Mouse (Mus musculus): ENCODE results near the gene Inf2. TPM values are rescaled to one million over a fixed set of nuclear protein-coding genes. Genes with fewer than 3 reads are reported as not detected.

The Inf2 gene
- polyA plus RNA-seq, 1 experiment = 118 TPM

DNA sequence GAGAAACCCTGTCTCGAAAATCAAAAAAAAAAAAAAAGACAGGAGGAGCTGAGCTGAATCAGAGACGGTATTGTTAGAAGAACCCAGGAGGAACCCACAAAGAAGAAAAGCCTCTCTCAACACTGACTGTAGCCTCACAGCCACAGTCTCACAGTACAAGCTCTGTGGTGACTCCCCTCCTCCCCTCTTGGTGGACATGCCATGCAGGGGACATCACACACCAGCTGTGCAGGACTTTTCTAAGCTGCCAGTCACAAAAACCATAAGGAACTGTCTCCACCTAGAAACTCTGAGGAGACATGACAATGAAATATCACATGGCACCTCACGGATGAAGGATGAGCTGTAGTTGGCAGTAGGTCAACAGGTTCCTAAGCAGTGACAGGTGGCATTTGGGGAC lies 27.4 kb upstream of the Inf2 start:
- Histone ChIP-seq H3K4me3 (ENCODE audit: insufficient read depth, poor library complexity, severe bottlenecking) (no peak overlapping the region), H3K27me3 (ENCODE audit: control insufficient read depth, insufficient read depth, insufficient read length) (no peaks in the 10 kb centered on the region), H3K36me3 (ENCODE audit: control insufficient read depth, insufficient read depth) (no peaks in the 10 kb centered on the region), H3K79me2 (ENCODE audit: control insufficient read depth, insufficient read depth) (no peaks in the 10 kb centered on the region), H3ac (ENCODE audit: control insufficient read depth, insufficient read length, low read depth) (no peak overlapping the region), H3K79me3 (ENCODE audit: low read depth) (no peaks in the 10 kb centered on the region)
- no peak for TF ChIP-seq FOSL1 (IDR thresholded peaks at IDR 0.05; ENCODE audit: insufficient read depth, low read length, poor library complexity, severe bottlenecking)

DNA sequence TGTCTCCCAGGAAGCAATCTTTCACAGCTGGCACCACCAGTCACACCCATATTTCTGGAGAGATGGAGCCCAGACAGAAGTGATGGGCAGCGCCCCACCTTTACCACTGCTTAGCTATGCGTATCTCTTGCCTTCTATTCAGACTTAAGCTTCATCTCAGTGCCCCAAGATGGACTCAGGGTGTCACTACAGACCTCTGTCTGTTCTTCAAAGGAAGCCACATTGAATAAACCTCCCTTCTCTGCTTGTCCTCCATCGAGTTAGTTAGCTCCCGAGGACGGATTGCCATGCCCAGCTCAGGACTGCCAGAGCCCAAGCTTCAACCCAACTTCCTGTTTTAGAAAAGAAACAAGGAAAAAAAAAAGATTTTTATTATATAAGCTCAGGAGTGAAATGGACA lies 26.1 kb upstream of the Inf2 start:
- Histone ChIP-seq H3K36me3 (ENCODE audit: control insufficient read depth, insufficient read depth) (no peaks in the 10 kb centered on the region), H3K79me3 (ENCODE audit: low read depth) (no peaks in the 10 kb centered on the region), H3K79me2 (ENCODE audit: control insufficient read depth, insufficient read depth) (no peaks in the 10 kb centered on the region), H3ac (ENCODE audit: control insufficient read depth, insufficient read length, low read depth) (no peak overlapping the region), H3K27me3 (ENCODE audit: control insufficient read depth, insufficient read depth, insufficient read length) (no peaks in the 10 kb centered on the region), H3K4me3 (ENCODE audit: insufficient read depth, poor library complexity, severe bottlenecking) (no peak overlapping the region)
- no peak for TF ChIP-seq MYOG (IDR thresholded peaks at IDR 0.05; ENCODE audit: control insufficient read depth, extremely low read depth, insufficient read length)
- no peak for TF ChIP-seq FOSL1 (IDR thresholded peaks at IDR 0.05; ENCODE audit: insufficient read depth, low read length, poor library complexity, severe bottlenecking)
- no peak for TF ChIP-seq CEBPB (IDR thresholded peaks at IDR 0.05; ENCODE audit: low read depth)
- TF ChIP-seq USF1 (IDR thresholded peaks at IDR 0.05; ENCODE audit: low read depth) = no peak
- TF ChIP-seq MAX (IDR thresholded peaks at IDR 0.05) = no peak

DNA sequence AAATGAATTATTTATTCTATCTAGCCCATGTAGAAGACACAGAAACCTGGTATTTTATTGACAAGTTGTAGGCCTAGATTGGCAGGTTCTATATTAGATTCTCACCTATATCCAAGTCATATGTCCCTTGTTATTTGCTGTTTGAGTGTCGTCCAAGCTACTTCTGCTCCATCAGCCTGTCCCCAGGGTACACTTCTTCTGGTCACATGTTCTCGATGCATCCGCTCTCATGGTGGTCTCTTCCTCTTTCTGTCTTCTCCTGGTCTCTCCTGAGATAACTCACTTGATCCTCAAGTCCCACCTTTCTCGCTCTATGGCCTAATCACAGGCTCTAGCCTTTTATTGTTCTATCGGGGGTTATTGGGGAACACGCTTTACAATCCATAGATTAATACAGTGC lies 25.6 kb upstream of the Inf2 start:
- no peaks in the 10 kb centered on the region for H3K79me2 ChIP-seq (ENCODE audit: control insufficient read depth, insufficient read depth)
- no peaks in the 10 kb centered on the region for H3K27me3 ChIP-seq (ENCODE audit: control insufficient read depth, insufficient read depth, insufficient read length)
- H3K4me3 ChIP-seq (ENCODE audit: insufficient read depth, poor library complexity, severe bottlenecking) = no peak overlapping the region
- no peak overlapping the region for H3ac ChIP-seq (ENCODE audit: control insufficient read depth, insufficient read length, low read depth)
- no peaks in the 10 kb centered on the region for H3K79me3 ChIP-seq (ENCODE audit: low read depth)
- TF ChIP-seq CEBPB (IDR thresholded peaks at IDR 0.05; ENCODE audit: low read depth) (no peak), FOSL1 (IDR thresholded peaks at IDR 0.05; ENCODE audit: insufficient read depth, low read length, poor library complexity, severe bottlenecking) (no peak), USF1 (IDR thresholded peaks at IDR 0.05; ENCODE audit: low read depth) (no peak), CTCF (IDR thresholded peaks at IDR 0.05; ENCODE audit: control insufficient read depth, insufficient read depth, insufficient read length) (no peak), MAX (IDR thresholded peaks at IDR 0.05) (no peak), MYOD1 (IDR thresholded peaks at IDR 0.05; ENCODE audit: control insufficient read depth, insufficient read length, low read depth) (no peak), MYOG (IDR thresholded peaks at IDR 0.05; ENCODE audit: control insufficient read depth, extremely low read depth, insufficient read length) (no peak)
- H3K36me3 ChIP-seq (ENCODE audit: control insufficient read depth, insufficient read depth) = no peaks in the 10 kb centered on the region

DNA sequence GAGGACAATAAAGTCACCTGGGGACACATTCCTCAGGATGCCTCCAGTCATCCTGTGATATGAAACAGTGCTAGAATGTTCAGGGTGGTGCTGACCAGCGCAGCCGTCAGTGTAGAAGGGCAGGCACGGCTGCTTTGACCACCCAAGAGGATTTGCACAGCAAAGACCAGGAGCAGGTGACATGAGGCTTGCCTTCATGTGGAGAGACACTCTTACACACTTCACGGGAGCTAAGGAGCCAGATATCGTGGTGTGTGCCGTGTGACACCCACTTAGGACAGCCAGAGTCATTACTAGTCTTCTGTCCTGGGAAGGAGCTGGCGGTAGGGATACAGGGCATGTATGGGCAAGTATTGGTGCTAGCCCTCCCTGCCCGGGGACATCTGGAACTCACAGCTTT lies 18.4 kb upstream of the Inf2 start:
- H3K79me2 ChIP-seq (ENCODE audit: control insufficient read depth, insufficient read depth) = no peaks in the 10 kb centered on the region
- H3K4me3 ChIP-seq (ENCODE audit: insufficient read depth, poor library complexity, severe bottlenecking) = no peak overlapping the region
- TF ChIP-seq CEBPB (IDR thresholded peaks at IDR 0.05; ENCODE audit: low read depth) (no peak), MYOD1 (IDR thresholded peaks at IDR 0.05; ENCODE audit: control insufficient read depth, insufficient read length, low read depth) (no peak), FOSL1 (IDR thresholded peaks at IDR 0.05; ENCODE audit: insufficient read depth, low read length, poor library complexity, severe bottlenecking) (no peak), MAX (IDR thresholded peaks at IDR 0.05) (no peak), MYOG (IDR thresholded peaks at IDR 0.05; ENCODE audit: control insufficient read depth, extremely low read depth, insufficient read length) (no peak), CTCF (IDR thresholded peaks at IDR 0.05; ENCODE audit: control insufficient read depth, insufficient read depth, insufficient read length) (no peak), USF1 (IDR thresholded peaks at IDR 0.05; ENCODE audit: low read depth) (no peak)
- H3K36me3 ChIP-seq (ENCODE audit: control insufficient read depth, insufficient read depth) = no peaks in the 10 kb centered on the region
- no peak overlapping the region for H3ac ChIP-seq (ENCODE audit: control insufficient read depth, insufficient read length, low read depth)
- H3K27me3 ChIP-seq (ENCODE audit: control insufficient read depth, insufficient read depth, insufficient read length) = no peaks in the 10 kb centered on the region
- no peaks in the 10 kb centered on the region for H3K79me3 ChIP-seq (ENCODE audit: low read depth)

DNA sequence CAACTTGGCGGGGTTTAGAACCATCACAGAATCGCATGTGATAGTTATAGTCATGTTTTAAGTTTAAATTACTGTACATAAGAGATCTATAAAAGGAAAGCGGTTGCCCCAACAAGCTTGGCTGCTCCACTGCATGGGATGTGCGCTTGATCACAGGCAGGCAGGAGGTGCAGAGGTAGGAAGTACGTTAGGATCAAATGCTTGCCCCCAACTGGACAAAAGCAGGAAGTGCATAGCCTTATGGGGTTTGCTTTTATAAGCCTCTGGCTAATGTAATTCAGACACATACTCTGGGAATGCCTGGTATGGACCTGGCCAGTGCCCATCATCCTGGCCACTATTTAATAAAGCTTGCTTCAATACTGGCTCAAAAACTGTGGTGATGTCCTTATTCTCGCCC lies 17.5 kb upstream of the Inf2 start:
- Histone ChIP-seq H3K4me3 (ENCODE audit: insufficient read depth, poor library complexity, severe bottlenecking) (no peak overlapping the region), H3ac (ENCODE audit: control insufficient read depth, insufficient read length, low read depth) (no peak overlapping the region), H3K36me3 (ENCODE audit: control insufficient read depth, insufficient read depth) (no peaks in the 10 kb centered on the region), H3K79me2 (ENCODE audit: control insufficient read depth, insufficient read depth) (no peaks in the 10 kb centered on the region), H3K27me3 (ENCODE audit: control insufficient read depth, insufficient read depth, insufficient read length) (no peaks in the 10 kb centered on the region), H3K79me3 (ENCODE audit: low read depth) (no peaks in the 10 kb centered on the region)
- TF ChIP-seq CTCF (IDR thresholded peaks at IDR 0.05; ENCODE audit: control insufficient read depth, insufficient read depth, insufficient read length) = no peak
- TF ChIP-seq FOSL1 (IDR thresholded peaks at IDR 0.05; ENCODE audit: insufficient read depth, low read length, poor library complexity, severe bottlenecking) = no peak
- no peak for TF ChIP-seq MYOG (IDR thresholded peaks at IDR 0.05; ENCODE audit: control insufficient read depth, extremely low read depth, insufficient read length)
- TF ChIP-seq CEBPB (IDR thresholded peaks at IDR 0.05; ENCODE audit: low read depth) = no peak
- no peak for TF ChIP-seq MAX (IDR thresholded peaks at IDR 0.05)
- no peak for TF ChIP-seq USF1 (IDR thresholded peaks at IDR 0.05; ENCODE audit: low read depth)
- TF ChIP-seq MYOD1 (IDR thresholded peaks at IDR 0.05; ENCODE audit: control insufficient read depth, insufficient read length, low read depth) = no peak

DNA sequence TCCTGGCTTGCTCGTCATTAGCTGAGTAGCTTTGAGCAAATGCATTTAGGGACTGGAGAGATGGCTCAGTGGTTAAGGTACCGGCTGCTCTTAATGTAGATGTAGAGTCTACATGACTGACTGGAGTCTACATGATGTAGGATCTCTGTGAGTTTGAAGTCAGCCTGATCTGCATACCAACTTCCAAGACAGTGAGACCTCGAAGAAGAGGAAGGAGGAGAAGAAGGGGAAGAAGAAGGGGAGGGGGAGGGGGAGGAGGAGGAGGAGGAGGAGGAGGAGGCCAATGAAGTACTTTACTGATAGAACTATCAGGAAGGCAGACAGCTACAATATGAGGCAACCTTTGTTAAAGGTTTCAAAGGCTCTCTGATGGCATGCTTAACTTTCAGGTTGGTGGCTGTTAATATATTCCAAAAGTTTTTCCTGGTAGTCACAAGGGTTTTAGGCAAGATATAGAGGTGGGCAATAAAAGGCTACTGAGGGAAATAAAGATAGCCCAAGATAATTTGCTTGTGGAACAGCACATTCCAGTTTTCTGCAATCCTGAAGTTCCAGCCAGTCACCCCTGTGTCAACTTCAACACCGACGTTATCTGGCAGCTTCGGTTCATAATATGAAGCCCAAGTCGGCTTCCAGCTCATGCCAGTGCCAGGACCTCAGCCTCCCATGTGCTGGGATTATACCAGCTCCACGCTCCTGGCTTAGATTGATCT lies 13.2 kb upstream of the Inf2 start:
- Histone ChIP-seq H3K79me2 (ENCODE audit: control insufficient read depth, insufficient read depth) (no peaks in the 10 kb centered on the region), H3K27me3 (ENCODE audit: control insufficient read depth, insufficient read depth, insufficient read length) (no peaks in the 10 kb centered on the region), H3ac (ENCODE audit: control insufficient read depth, insufficient read length, low read depth) (no peak overlapping the region), H3K36me3 (ENCODE audit: control insufficient read depth, insufficient read depth) (no peaks in the 10 kb centered on the region), H3K4me3 (ENCODE audit: insufficient read depth, poor library complexity, severe bottlenecking) (no peak overlapping the region), H3K79me3 (ENCODE audit: low read depth) (no peaks in the 10 kb centered on the region)
- no peak for TF ChIP-seq MYOD1 (IDR thresholded peaks at IDR 0.05; ENCODE audit: control insufficient read depth, insufficient read length, low read depth)
- TF ChIP-seq CTCF (IDR thresholded peaks at IDR 0.05; ENCODE audit: control insufficient read depth, insufficient read depth, insufficient read length) = no peak
- TF ChIP-seq FOSL1 (IDR thresholded peaks at IDR 0.05; ENCODE audit: insufficient read depth, low read length, poor library complexity, severe bottlenecking) = no peak
- TF ChIP-seq MAX (IDR thresholded peaks at IDR 0.05) = no peak
